Mouse (Mus musculus): ENCODE measurements around the gene Slc38a6.

DNA sequence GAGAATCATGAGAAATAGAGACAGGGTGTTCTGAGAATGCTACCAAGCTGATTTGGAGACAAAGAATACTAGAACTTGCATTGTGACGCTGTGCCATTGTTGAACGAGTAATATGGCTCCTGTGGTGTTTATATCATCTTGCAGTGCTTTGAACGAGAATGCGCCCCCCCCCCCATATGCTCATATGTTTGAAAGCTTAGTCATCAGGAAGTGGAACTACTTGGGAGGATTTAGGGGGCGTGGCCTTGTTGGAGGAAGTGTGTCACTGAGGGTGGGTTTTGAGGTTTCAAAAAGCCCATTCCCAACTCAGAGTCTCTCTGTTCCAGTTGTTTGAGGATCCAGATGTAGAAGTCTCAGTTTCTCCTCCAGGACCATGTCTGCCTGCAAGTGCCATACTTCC is 108.0 kb downstream of the Slc38a6 start:
- TF ChIP-seq CTCF (IDR thresholded peaks at IDR 0.05; ENCODE audit: borderline replicate concordance, control insufficient read depth, extremely low read depth, insufficient read depth, low read length, poor library complexity), result no peak
- no peak for TF ChIP-seq POLR2A (IDR thresholded peaks at IDR 0.05; ENCODE audit: control insufficient read depth, extremely low read depth, insufficient read depth, low read length, poor library complexity)
